Mouse (Mus musculus) heart, postnatal 14 days (tissue): Measurements from ENCODE around the gene Atp5mpl. TPM values are rescaled to one million over a fixed set of nuclear protein-coding genes. Genes with fewer than 3 reads are reported as not detected.
"Not testable (repeated sequence)": the region's sequence is repeated elsewhere in the genome, so short reads cannot be mapped to it uniquely, and the experiment has no call there.

ENCODE experiments used
- DNase-seq, 2 experiments: peaks; one replicate each; pipeline ENCODE4 v3.0.0; 2021 to 2022
- intact Hi-C: fragments of 180-260 bp; cut with DNase I; formaldehyde crosslinking; loops from one replicate; pipeline ENCODE4 v1.15.1; 2025
- total RNA-seq, 2 experiments: library from RNA; stranded (reverse); gene quantifications; 2 replicates each; pipeline ENCODE4 v1.2.3; 2021

The Atp5mpl gene
- total RNA-seq, 2 experiments from 2014 or later = 1,406 to 1,431 TPM

DNA sequence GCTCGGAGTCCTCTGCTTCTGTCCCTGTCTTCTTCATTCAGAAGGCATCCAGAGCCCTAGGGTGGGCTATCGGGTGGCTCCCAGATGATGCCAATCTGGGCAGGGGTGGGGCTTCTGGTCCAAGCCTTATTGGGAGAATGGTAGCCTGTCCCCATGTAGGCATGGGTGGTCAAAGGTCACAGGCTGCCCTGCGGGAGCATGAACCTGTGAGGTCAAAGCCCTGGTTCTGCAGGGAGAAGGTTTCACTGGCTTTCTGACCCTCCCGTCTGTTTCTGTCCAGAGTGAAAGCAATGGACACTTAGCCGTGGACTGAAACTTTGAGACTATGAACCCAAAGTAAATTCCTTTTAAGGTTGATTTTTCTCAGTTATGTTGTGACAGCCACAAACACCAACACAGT lies 10.6 kb downstream of the Atp5mpl start:
- intact Hi-C loops = loop anchor here (5.0 kb wide), 1 partner anchor 289 kb away; no protein-coding TSS in a partner anchor

DNA sequence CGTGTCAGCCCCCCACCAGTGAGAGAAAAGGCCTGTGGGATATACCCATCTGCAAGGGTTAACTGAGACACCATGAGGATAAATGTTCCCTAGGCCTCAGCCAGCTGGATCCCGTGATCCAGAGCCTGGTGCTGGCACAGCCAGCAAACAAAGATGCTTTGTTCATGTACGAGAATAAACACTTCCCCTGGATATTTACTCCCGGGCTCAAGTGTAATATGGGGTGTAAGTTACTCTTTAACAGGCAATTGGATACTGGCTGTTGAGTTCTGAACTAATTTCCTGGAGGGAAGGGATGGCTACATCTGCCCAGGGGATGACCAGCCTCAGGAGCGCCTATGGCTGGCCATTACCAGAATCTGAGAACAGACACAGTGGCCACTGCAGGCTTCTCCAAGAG lies 15.1 kb downstream of the Atp5mpl start:
- intact Hi-C loops = no loop called here
- no peak for DNase-seq

More for the DNA sequence above, 10.6 kb downstream of the Atp5mpl start:
- DNase-seq = no peak

GRCm38 (mm10) chr12:111950486-111950885 lies 16.3 kb downstream of the Atp5mpl start:
- DNase-seq = no peak
- intact Hi-C loops = no loop called here

DNA sequence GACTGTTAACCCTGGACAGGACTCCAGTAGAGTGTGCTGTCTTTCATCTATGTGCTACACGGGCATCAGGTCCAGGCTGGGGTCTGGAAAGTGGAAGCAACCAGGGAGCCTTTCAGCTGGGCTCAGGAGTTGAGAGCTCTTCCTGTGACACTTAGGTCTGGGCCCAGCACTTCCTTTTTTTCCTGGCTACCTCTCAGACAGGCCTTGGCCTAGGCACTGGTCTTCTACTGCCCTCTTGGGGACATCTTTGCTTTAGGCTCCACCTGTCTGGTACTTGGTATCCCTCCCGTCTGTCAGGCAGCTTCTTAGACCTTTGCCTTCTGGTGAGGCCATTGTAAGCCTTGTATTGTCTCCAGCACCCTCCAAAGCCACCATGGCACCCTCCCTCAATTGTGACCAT lies 20.1 kb downstream of the Atp5mpl start:
- intact Hi-C loops = loop anchor here (1.0 to 5.0 kb wide), 3 partner anchors 68 to 224 kb away; no protein-coding TSS in a partner anchor
- DNase-seq = peak; percentile 63 to 70

GRCm38 (mm10) chr12:111945765-111946655 lies 20.8 kb downstream of the Atp5mpl start:
- intact Hi-C loops = loop anchor here (1.0 to 5.0 kb wide), 4 partner anchors 37 to 224 kb away; partner anchors contain the start of gene Ppp1r13b
- not testable (repeated sequence) for DNase-seq

GRCm38 (mm10) chr12:111945115-111945514 lies 21.7 kb downstream of the Atp5mpl start:
- intact Hi-C loops = loop anchor here (2.0 to 5.0 kb wide), 3 partner anchors 36 to 223 kb away; partner anchors contain the start of gene Ppp1r13b
- peak; percentile 72 to 76 for DNase-seq

DNA sequence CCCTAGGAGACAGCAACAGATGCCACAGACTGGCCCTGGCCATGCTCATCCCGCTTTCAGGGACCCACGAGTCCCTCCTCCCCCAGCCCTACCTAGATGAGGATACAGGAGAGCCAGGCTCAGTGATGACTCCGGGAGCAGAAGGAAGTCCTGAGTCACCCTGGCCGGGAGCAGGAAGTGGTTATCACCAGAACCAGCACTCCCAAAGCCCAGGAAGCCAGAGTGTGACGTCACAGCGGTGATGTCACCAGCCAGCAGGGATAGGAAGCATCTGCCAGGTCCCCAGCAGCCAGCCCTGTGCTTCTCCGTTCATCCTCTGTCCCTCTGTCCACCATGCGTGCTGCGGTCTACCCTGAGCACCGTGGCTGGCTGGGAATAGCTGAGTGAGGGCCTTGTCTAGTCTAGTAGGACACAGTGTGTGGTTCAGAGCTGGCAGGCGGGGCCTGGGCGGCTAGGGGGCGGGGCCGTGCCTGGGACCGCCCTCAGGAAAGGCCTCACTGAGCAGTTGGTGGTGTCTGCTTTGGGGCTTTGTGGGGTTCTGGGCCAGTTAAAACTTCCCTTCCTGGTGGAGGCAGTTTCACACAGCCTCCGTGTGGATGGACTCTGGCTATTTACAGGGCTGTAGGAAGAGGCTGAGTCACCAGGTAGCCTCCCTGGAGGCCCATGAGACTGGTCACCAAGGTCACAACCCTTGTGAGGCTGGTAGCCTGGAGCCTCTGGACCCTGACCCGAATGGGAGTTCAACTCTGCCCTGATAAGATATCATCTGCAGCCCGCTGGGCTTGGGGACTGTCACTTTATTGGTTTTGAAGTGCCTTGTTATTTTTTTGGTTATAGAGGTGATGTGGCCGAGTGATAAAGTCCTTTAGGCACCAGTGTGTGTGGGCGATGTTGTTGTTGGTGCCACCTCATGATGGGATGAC lies 22.5 kb downstream of the Atp5mpl start:
- DNase-seq = not testable (repeated sequence)
- intact Hi-C loops = loop anchor here (2.0 kb wide), 1 partner anchor 36 kb away; the partner anchor contains the start of gene Ppp1r13b

DNA sequence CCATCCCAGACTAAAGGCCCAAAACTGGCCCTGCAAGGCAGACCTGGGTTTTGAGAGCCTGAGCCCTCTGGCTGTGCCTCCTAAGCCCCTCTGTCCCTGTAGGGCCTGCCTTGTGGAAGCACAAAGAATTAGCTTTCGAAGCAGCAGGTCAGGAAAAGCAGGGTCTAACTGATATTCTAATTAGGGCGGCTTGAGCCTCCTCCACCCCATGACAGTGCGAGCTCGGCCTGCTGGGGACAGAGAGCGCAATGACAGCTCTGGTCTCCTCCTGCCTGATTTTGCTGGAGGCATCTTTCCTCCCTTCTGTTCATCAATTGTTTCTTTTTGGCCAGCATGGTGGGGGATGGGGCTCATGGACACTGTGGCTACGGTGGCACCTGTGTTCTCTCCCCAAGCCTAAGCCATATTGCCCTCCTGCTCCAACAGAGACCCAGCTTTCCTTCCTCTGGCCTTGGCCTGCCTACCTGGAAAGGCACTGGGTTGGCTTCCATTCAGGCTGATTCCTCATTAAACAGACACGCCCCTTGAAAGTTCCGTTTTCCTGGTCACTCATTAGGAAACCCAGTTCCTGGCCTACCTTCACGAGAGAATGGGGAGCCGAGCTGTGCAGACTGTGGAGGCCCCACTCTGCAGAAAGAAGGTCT lies 23.2 kb downstream of the Atp5mpl start:
- intact Hi-C loops = loop anchor here (2.0 kb wide), 1 partner anchor 35 kb away; the partner anchor contains the start of gene Ppp1r13b
- DNase-seq = no peak

GRCm38 (mm10) chr12:111938623-111939177 lies 28.1 kb downstream of the Atp5mpl start:
- intact Hi-C loops = no loop called here

GRCm38 (mm10) chr12:111936706-111937550 lies 29.8 kb downstream of the Atp5mpl start:
- intact Hi-C loops = no loop called here
- DNase-seq = peak; percentile 61 to 71

More at GRCm38 (mm10) chr12:111938623-111939177, 28.1 kb downstream of the Atp5mpl start:
- DNase-seq = no peak

DNA sequence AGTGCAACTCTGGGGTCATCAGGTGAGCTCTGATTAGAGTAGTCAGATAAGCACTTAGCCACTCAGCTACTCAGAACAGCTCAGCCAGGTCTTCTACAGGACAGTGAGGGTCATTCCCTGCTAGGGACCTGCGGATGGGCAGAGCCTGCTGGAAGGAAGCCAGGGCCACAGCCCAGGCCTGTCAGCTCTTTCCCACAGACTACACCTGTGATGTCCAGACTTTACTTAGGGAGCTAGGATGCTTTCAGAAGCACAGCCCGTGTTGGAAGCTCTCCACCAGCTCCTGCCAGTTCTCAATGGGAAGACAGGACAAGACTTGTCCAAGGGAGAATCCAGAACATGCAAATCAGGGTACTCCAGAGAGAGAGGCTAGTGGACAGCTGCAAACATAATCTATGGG lies 32.8 kb downstream of the Atp5mpl start:
- intact Hi-C loops = no loop called here
- no peak for DNase-seq

DNA sequence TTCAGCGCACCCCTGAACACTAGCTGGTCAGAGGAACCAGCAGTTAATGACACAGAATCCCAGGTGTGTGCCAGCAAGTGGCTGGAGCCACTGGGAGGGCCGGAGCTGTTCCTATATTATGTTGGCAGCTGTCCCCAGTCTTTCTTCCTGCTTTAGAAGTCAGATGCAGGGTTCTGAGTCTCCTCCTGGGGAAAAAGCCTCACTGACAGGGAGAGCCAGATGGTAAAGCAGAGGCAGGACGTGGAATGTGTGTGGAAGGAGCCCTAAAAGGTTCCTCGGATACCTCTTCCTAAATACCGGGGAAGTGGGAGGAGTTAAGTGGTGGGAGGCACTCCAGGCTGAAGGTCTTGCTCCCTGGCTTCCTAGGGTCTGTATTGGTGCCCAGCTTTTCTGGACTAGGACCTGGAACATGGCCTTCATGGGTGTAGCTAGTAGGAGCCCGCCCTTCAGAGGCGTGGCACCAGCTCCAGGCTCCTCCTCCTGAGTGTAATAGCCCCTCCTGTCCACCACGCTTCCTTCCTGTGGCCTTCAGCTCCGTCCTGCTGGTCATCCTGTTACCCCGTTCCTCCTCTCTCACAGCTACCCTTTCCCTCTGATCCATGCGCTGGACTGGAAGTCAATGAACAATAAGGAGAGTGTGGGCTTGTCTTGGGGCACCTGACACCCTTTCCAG lies 33.6 kb downstream of the Atp5mpl start:
- intact Hi-C loops = no loop called here
- peak in 1 of 2 experiments; percentile 56 for DNase-seq

DNA sequence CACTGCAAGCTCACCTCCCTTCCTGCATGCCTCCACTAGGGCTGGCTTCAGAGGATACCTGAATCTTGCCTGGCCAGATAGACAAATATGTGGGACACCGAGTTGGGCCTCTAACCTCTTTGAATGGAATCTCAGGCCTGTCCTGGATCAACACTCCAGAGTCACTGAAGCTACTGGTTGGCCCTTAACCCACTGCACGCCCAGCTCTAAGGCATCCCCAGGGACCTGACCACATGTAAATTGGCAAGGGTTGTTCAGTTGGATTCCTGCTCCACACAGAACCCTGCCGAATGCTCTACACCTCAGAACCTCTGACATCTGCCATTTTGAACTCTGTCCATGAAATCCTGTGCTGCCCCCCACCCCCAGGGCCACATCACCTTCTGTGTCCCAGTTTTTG lies 34.3 kb downstream of the Atp5mpl start:
- intact Hi-C loops = no loop called here
- no peak for DNase-seq

DNA sequence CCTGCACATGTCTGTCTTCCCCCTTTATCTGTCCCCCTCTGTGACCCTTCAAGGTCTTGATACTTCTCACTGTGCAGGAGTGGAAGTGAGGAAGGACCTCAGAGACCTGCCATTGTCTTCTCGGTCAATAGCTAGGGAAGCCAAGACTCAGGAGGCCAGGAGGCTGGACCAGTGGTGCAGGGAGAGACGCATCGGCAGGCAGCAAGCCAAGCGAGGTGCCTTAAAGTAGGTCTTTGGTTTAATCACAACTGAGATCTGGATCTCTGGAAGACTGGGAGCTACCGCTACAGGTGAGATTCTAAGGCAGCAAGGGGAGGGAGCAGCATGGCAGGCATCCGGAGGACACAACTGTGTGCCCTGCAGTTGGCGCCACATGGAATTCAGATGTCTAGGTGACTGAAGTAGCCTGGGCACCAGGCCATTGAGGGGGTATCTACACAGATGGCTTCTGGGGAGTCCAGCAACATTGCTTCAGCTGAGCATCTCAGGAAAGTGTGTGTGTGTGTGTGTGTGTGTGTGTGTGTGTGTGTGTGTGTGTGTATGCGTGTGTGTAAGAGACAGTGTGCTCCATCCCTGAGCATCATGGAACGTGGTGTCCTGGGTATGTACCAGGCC lies 35.3 kb downstream of the Atp5mpl start:
- intact Hi-C loops = no loop called here

GRCm38 (mm10) chr12:111928411-111928966 lies 38.3 kb downstream of the Atp5mpl start:
- no peak for DNase-seq
- intact Hi-C loops = no loop called here

More for the DNA sequence above, 35.3 kb downstream of the Atp5mpl start:
- DNase-seq = no peak

DNA sequence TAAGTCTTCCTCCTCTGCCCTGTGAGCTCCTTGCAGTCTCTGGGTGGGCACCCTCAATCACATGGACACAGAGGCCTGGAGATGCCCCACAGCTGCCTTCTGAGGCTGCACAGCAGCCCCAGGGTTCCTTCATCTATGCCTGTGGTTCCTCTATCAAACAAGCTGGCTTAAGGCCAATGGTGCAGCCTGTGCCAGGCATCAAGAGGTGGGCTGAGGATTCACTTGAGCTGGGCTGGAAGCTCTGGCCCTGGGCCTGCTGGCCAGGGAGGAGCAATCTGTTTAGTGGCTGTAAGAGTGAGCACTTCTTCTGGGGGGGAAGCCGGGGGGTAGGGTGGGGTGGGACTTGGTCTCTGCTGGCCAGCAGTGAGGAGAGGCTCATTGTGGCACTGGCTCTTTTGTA lies 39.4 kb downstream of the Atp5mpl start:
- intact Hi-C loops = no loop called here
- peak in 1 of 2 experiments; percentile 56 for DNase-seq

- DNase-seq = no peak
- intact Hi-C loops = no loop called here
Observed at GRCm38 (mm10) chr12:111923117-111923516, 43.7 kb downstream of the Atp5mpl start.
